Mouse (Mus musculus): ENCODE data around the gene Phldb3. TPM values are rescaled to one million over a fixed set of nuclear protein-coding genes. Genes with fewer than 3 reads are reported as not detected.
A peak's percentile ranks its signal among the peaks of the same experiment; 100 is the strongest.

The Phldb3 gene
- polyA plus RNA-seq, 1 experiment from 2014 or later, result 1.1 TPM

GRCm38 (mm10) chr7:24662575-24662974 lies 52.0 kb downstream of the Phldb3 start:
- ATAC-seq (ENCODE audit: insufficient number of reproducible peaks, low FRiP score, low TSS enrichment, low read depth), result peak; percentile 24; the same call in 1 of the 2 replicates
- no peaks in the 10 kb centered on the region for H3K9me3 ChIP-seq (replicated peaks)
- no peak overlapping the region for H3K27ac ChIP-seq (replicated peaks)
- H3K9ac ChIP-seq, result no peak overlapping the region
- no peak overlapping the region for H3K4me3 ChIP-seq (replicated peaks)
- H3K27me3 ChIP-seq, result no peaks in the 10 kb centered on the region
- no peaks in the 10 kb centered on the region for H3K4me1 ChIP-seq
- no peaks in the 10 kb centered on the region for H3K36me3 ChIP-seq
- no peak overlapping the region for H3K4me2 ChIP-seq (replicated peaks)
- WGBS, result 12% methylated on average over 8 of the region's 8 CpGs

GRCm38 (mm10) chr7:24664301-24664700 lies 53.7 kb downstream of the Phldb3 start:
- ATAC-seq (ENCODE audit: insufficient number of reproducible peaks, low FRiP score, low TSS enrichment, low read depth), result no peak
- Histone ChIP-seq H3K4me3 (replicated peaks) (no peak overlapping the region), H3K9ac (no peak overlapping the region), H3K27ac (replicated peaks) (no peak overlapping the region), H3K27me3 (no peaks in the 10 kb centered on the region), H3K9me3 (replicated peaks) (no peaks in the 10 kb centered on the region), H3K36me3 (no peaks in the 10 kb centered on the region), H3K4me2 (replicated peaks) (no peak overlapping the region), H3K4me1 (no peaks in the 10 kb centered on the region)
- 33% methylated on average over 8 of the region's 8 CpGs for WGBS

GRCm38 (mm10) chr7:24664959-24665358 lies 54.4 kb downstream of the Phldb3 start:
- WGBS, result 73% methylated on average over 9 of the region's 9 CpGs
- no peaks in the 10 kb centered on the region for H3K27me3 ChIP-seq

GRCm38 (mm10) chr7:24671944-24672439 lies 61.4 kb downstream of the Phldb3 start:
- ATAC-seq (ENCODE audit: insufficient number of reproducible peaks, low FRiP score, low TSS enrichment, low read depth), result no peak
- 89% methylated on average over 23 of the region's 23 CpGs for WGBS

More at GRCm38 (mm10) chr7:24664959-24665358, 54.4 kb downstream of the Phldb3 start:
- no peak overlapping the region for H3K27ac ChIP-seq (replicated peaks)
- no peak overlapping the region for H3K4me3 ChIP-seq (replicated peaks)
- no peaks in the 10 kb centered on the region for H3K4me1 ChIP-seq
- no peak overlapping the region for H3K4me2 ChIP-seq (replicated peaks)
- H3K36me3 ChIP-seq, result no peaks in the 10 kb centered on the region
- ATAC-seq (ENCODE audit: insufficient number of reproducible peaks, low FRiP score, low TSS enrichment, low read depth), result no peak
- H3K9ac ChIP-seq, result no peak overlapping the region
- H3K9me3 ChIP-seq (replicated peaks), result no peaks in the 10 kb centered on the region

GRCm38 (mm10) chr7:24676575-24676974 lies 66.0 kb downstream of the Phldb3 start, which contains the start of gene Tex101:
TSS of gene Tex101 (minus strand) at chr7:24676675.
- WGBS, result 87% methylated on average over 9 of the region's 9 CpGs
- H3K4me1 ChIP-seq, result no peaks in the 10 kb centered on the region

More at GRCm38 (mm10) chr7:24671944-24672439, 61.4 kb downstream of the Phldb3 start:
- Histone ChIP-seq H3K9me3 (replicated peaks) (no peaks in the 10 kb centered on the region), H3K4me2 (replicated peaks) (no peak overlapping the region), H3K4me1 (no peaks in the 10 kb centered on the region), H3K27ac (replicated peaks) (no peak overlapping the region), H3K4me3 (replicated peaks) (no peak overlapping the region), H3K36me3 (no peaks in the 10 kb centered on the region), H3K9ac (no peak overlapping the region), H3K27me3 (no peaks in the 10 kb centered on the region)

More at GRCm38 (mm10) chr7:24676575-24676974, 66.0 kb downstream of the Phldb3 start, which contains the start of gene Tex101:
- H3K4me3 ChIP-seq (replicated peaks), result no peak within 1 kb of the TSS
- no peak within 1 kb of the TSS for H3K4me2 ChIP-seq (replicated peaks)
- H3K9me3 ChIP-seq (replicated peaks), result no peaks in the 10 kb centered on the region
- ATAC-seq (ENCODE audit: insufficient number of reproducible peaks, low FRiP score, low TSS enrichment, low read depth), result no peak
- H3K27ac ChIP-seq (replicated peaks), result no peak within 1 kb of the TSS
- no peaks in the 10 kb centered on the region for H3K36me3 ChIP-seq
- H3K9ac ChIP-seq, result no peak within 1 kb of the TSS
- H3K27me3 ChIP-seq, result no peaks in the 10 kb centered on the region

Other genes starting within 250 kb of the Phldb3 start
- 3.1 and 4.0 TPM in 2 replicates for gene Kcnn4, start 240.5 kb upstream of the Phldb3 start, polyA plus RNA-seq (2015; fragmentation: Nextera tagmentation; extraction: Ambion mirVana)
- gene Smg9, start 211.1 kb upstream of the Phldb3 start, polyA plus RNA-seq (2015; fragmentation: Nextera tagmentation; extraction: Ambion mirVana), result 24.8 and 27.6 TPM in 2 replicates
- 0.21 TPM in 1 of 2 replicates, not detected in the other for gene Irgc1, start 158.5 kb upstream of the Phldb3 start, polyA plus RNA-seq (2015; fragmentation: Nextera tagmentation; extraction: Ambion mirVana)
- 8.8 and 12.6 TPM in 2 replicates for gene Plaur, start 148.3 kb upstream of the Phldb3 start, polyA plus RNA-seq (2015; fragmentation: Nextera tagmentation; extraction: Ambion mirVana)
- gene Cadm4, start 128.7 kb upstream of the Phldb3 start, polyA plus RNA-seq (2015; fragmentation: Nextera tagmentation; extraction: Ambion mirVana), result 7.5 and 8.0 TPM in 2 replicates
- gene Zfp428, start 103.8 kb upstream of the Phldb3 start, polyA plus RNA-seq (2015; fragmentation: Nextera tagmentation; extraction: Ambion mirVana), result 65.9 and 69.2 TPM in 2 replicates
- 0.62 and 0.72 TPM in 2 replicates for gene AC161166.1, start 98.3 kb upstream of the Phldb3 start, polyA plus RNA-seq (2015; fragmentation: Nextera tagmentation; extraction: Ambion mirVana)
- gene Irgq, start 80.1 kb upstream of the Phldb3 start, polyA plus RNA-seq (2015; fragmentation: Nextera tagmentation; extraction: Ambion mirVana), result 11.2 and 11.4 TPM in 2 replicates
- gene Pinlyp, start 64.6 kb upstream of the Phldb3 start, polyA plus RNA-seq (2015; fragmentation: Nextera tagmentation; extraction: Ambion mirVana), result 9.4 and 16.4 TPM in 2 replicates
- 122 and 127 TPM in 2 replicates for gene Xrcc1, start 64.5 kb upstream of the Phldb3 start, polyA plus RNA-seq (2015; fragmentation: Nextera tagmentation; extraction: Ambion mirVana)
- gene Ethe1, start 23.2 kb upstream of the Phldb3 start, polyA plus RNA-seq (2015; fragmentation: Nextera tagmentation; extraction: Ambion mirVana), result 27.3 and 27.8 TPM in 2 replicates
- 6.9 and 7.9 TPM in 2 replicates for gene Zfp575, start 23.1 kb upstream of the Phldb3 start, polyA plus RNA-seq (2015; fragmentation: Nextera tagmentation; extraction: Ambion mirVana)
- gene Lypd3, start 25.8 kb downstream of the Phldb3 start, polyA plus RNA-seq (2015; fragmentation: Nextera tagmentation; extraction: Ambion mirVana), result 94.6 and 109 TPM in 2 replicates
- gene Tex101, start 65.9 kb downstream of the Phldb3 start, polyA plus RNA-seq (2015; fragmentation: Nextera tagmentation; extraction: Ambion mirVana), result not detected in 2 replicates
- not detected in 2 replicates for gene BC049730, start 98.5 kb downstream of the Phldb3 start, polyA plus RNA-seq (2015; fragmentation: Nextera tagmentation; extraction: Ambion mirVana)
- not detected in 2 replicates for gene Gm4763, start 116.1 kb downstream of the Phldb3 start, polyA plus RNA-seq (2015; fragmentation: Nextera tagmentation; extraction: Ambion mirVana)
- gene Cd177, start 149.5 kb downstream of the Phldb3 start, polyA plus RNA-seq (2015; fragmentation: Nextera tagmentation; extraction: Ambion mirVana), result 0.66 and 1.3 TPM in 2 replicates
- gene Ceacam10, start 166.4 kb downstream of the Phldb3 start, polyA plus RNA-seq (2015; fragmentation: Nextera tagmentation; extraction: Ambion mirVana), result 0.35 TPM in 2 replicates